Mouse (Mus musculus) urinary bladder, postnatal 36 days (tissue): ENCODE results near the gene 1700020L24Rik.

Source experiments
- DNase-seq, 2 experiments: peaks; one replicate each; pipeline ENCODE4 v3.0.0; 2022; ENCODE audit warnings: low spot score in 2 of 2, mixed read lengths in 1 of 2

1700020L24Rik gene

GRCm38 (mm10) chr11:83440081-83441064, 2.9 kb downstream of the 1700020L24Rik start:
- DNase-seq: peak; percentile 78 to 83

- DNase-seq: peak in 1 of 2 experiments; percentile 71
Observed at GRCm38 (mm10) chr11:83441235-83441634, 3.8 kb downstream of the 1700020L24Rik start.

- DNase-seq: peak; percentile 65 to 75
Observed at GRCm38 (mm10) chr11:83442596-83443267, 5.3 kb downstream of the 1700020L24Rik start.

GRCm38 (mm10) chr11:83443824-83444223, 6.3 kb downstream of the 1700020L24Rik start:
- no peak for DNase-seq

- no peak for DNase-seq
Observed at GRCm38 (mm10) chr11:83445001-83445400, 7.5 kb downstream of the 1700020L24Rik start.

- peak; percentile 63 to 70 for DNase-seq
Observed at GRCm38 (mm10) chr11:83447612-83448011, 10.1 kb downstream of the 1700020L24Rik start.

GRCm38 (mm10) chr11:83448021-83448926, 10.8 kb downstream of the 1700020L24Rik start:
- no peak for DNase-seq

- peak in 1 of 2 experiments; percentile 48 for DNase-seq
Observed at GRCm38 (mm10) chr11:83448927-83449236, 11.4 kb downstream of the 1700020L24Rik start.

- no peak for DNase-seq
Observed at GRCm38 (mm10) chr11:83449298-83449697, 11.8 kb downstream of the 1700020L24Rik start.

- no peak for DNase-seq
Observed at GRCm38 (mm10) chr11:83450550-83450949, 13.1 kb downstream of the 1700020L24Rik start.

GRCm38 (mm10) chr11:83451281-83451680, 13.8 kb downstream of the 1700020L24Rik start:
- DNase-seq: no peak

GRCm38 (mm10) chr11:83454548-83454947, 17.1 kb downstream of the 1700020L24Rik start:
- DNase-seq: peak in 1 of 2 experiments; percentile 47

- peak; percentile 56 to 70 for DNase-seq
Observed at GRCm38 (mm10) chr11:83455608-83456007, 18.1 kb downstream of the 1700020L24Rik start.

- DNase-seq: no peak
Observed at GRCm38 (mm10) chr11:83457257-83457656, 19.8 kb downstream of the 1700020L24Rik start.

GRCm38 (mm10) chr11:83457912-83458601, 20.6 kb downstream of the 1700020L24Rik start:
- DNase-seq: peak in 1 of 2 experiments; percentile 41

GRCm38 (mm10) chr11:83461462-83462027, 24.1 kb downstream of the 1700020L24Rik start:
- DNase-seq: no peak

- DNase-seq: peak; percentile 67 to 71
Observed at GRCm38 (mm10) chr11:83462711-83463244, 25.3 kb downstream of the 1700020L24Rik start, which contains the start of gene Mmp28. Gene Mmp28 (minus strand): TSS chr11:83463071.

- DNase-seq: peak in 1 of 2 experiments; percentile 63
Observed at GRCm38 (mm10) chr11:83465976-83466375, 28.5 kb downstream of the 1700020L24Rik start.

- peak in 1 of 2 experiments; percentile 68 for DNase-seq
Observed at GRCm38 (mm10) chr11:83467120-83467652, 29.7 kb downstream of the 1700020L24Rik start.

GRCm38 (mm10) chr11:83468765-83469164, 31.3 kb downstream of the 1700020L24Rik start:
- no peak for DNase-seq
